Comparison of ENCODE assay signal across 20 mouse cellular contexts in genomic region chr1:23207843-23208242, GRCm38 (mm10).
"Had no signal": no experiment of that assay in that cellular context is flagged by ENCODE, and none has a peak within 500 bp of the region (broad histone marks: within the 10 kb centered on the region; RNA-seq: fewer than 3 reads in every experiment).

No protein-coding gene starts in this region.

- ATAC-seq: midbrain, embryonic 15.5 days had no signal

- H3K9ac ChIP-seq: liver, embryonic 13.5 days; midbrain, embryonic 12.5 days; midbrain, embryonic 15.5 days; neural tube, embryonic 13.5 days; stomach, embryonic 15.5 days had no signal

- H3K4me2 ChIP-seq: liver, embryonic 13.5 days; midbrain, embryonic 12.5 days; midbrain, embryonic 15.5 days; neural tube, embryonic 13.5 days; stomach, embryonic 15.5 days had no signal

- H3K27ac ChIP-seq: kidney, postnatal 0 days; layer of hippocampus, adult 2 months; left cerebral cortex, adult 2 months; liver, embryonic 13.5 days; midbrain, embryonic 12.5 days; midbrain, embryonic 15.5 days; neural tube, embryonic 13.5 days; stomach, embryonic 15.5 days had no signal

- H3K4me3 ChIP-seq: layer of hippocampus, adult 2 months; left cerebral cortex, adult 2 months; liver, embryonic 13.5 days; midbrain, embryonic 12.5 days; midbrain, embryonic 15.5 days; neural tube, embryonic 13.5 days; stomach, embryonic 15.5 days had no signal

- DNase-seq: kidney, postnatal 25 days; layer of hippocampus, adult 9-11 months; layer of hippocampus, postnatal 36 days; liver, embryonic 13.5 days; lung, adult 2 months; lung, postnatal 14 days; lung, postnatal 4 days; retina, postnatal 1 day; right cerebral cortex, postnatal 25 days; spleen, adult 18-20 months; thymus, adult 2 months; thymus, postnatal 14 days; thymus, postnatal 4 days had no signal

- H3K27me3 ChIP-seq: liver, embryonic 13.5 days; midbrain, embryonic 12.5 days; midbrain, embryonic 15.5 days; neural tube, embryonic 13.5 days; stomach, embryonic 15.5 days had no signal

- H3K36me3 ChIP-seq: liver, embryonic 13.5 days; midbrain, embryonic 12.5 days; midbrain, embryonic 15.5 days; neural tube, embryonic 13.5 days; stomach, embryonic 15.5 days had no signal

- H3K9me3 ChIP-seq: liver, embryonic 13.5 days; midbrain, embryonic 12.5 days; midbrain, embryonic 15.5 days; neural tube, embryonic 13.5 days; stomach, embryonic 15.5 days had no signal

- H3K4me1 ChIP-seq: liver, embryonic 13.5 days; midbrain, embryonic 12.5 days; midbrain, embryonic 15.5 days; stomach, embryonic 15.5 days had no signal
